Mouse (Mus musculus) cerebellum, adult 2 months (tissue): ENCODE results near the gene Pfas.

Experiments used
- CTCF ChIP-seq: fragments of 200-500 bp; IDR thresholded peaks from 2 replicates; pipeline ENCODE4 v1.5.1; 2011; ENCODE audit warnings: low read depth, mild to moderate bottlenecking, control low read depth, low read length, moderate library complexity, borderline replicate concordance; ENCODE audit not compliant: insufficient read depth
- POLR2A ChIP-seq: fragments of 200-500 bp; IDR thresholded peaks from 2 replicates; pipeline ENCODE4 v1.6.1; 2011; ENCODE audit warnings: low read length, control low read depth, borderline replicate concordance; ENCODE audit not compliant: insufficient read depth

GRCm38 (mm10) chr11:68974059-68974450 is 34.2 kb downstream of the Pfas start:
- TF ChIP-seq POLR2A = no peak
- TF ChIP-seq CTCF = no peak
